Mouse (Mus musculus) v-Abl transformed pro-B cells (cell line): ENCODE measurements around the gene Gm21244.
"Not testable (repeated sequence)": the region's sequence is repeated elsewhere in the genome, so short reads cannot be mapped to it uniquely, and the experiment has no call there.

Experiments used
- in situ Hi-C, 2 experiments: fragments of 400-800 bp; cut with MboI; formaldehyde crosslinking; loops; one replicate each; pipeline ENCODE4 v1.15.1; 2025; ENCODE audit not compliant: unreplicated experiment in 2 of 2

Gm21244 gene

GRCm38 (mm10) chrY:7169193-7169592, at the start of gene Gm21244:
Gene Gm21244, minus strand, starts transcription at chrY:7169293.
- in situ Hi-C loops = not testable (repeated sequence)
